Mouse (Mus musculus): ENCODE measurements around the gene Sirt7.

The Sirt7 gene

DNA sequence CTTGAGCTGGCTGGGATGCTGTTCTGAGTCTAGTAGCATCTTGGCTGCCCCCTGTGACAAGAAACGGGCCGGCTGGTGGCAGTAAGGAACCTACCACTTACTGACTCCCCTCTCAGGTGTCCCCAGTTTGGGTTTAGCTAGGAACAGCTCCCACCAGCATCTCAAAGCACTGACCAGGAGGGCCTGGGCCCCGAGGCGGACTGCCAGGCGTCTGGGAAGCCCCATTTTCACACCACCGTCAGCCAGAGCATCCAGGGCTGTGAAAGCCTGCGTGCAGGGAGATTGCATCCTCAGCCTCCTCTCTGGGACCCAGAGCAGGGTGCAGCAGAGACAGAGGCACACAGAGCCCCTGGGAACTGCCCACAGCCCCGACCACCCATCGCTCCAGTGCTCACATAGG, 16.2 kb upstream of the Sirt7 start:
- DNase-seq (ENCODE audit: low spot score): no peak

DNA sequence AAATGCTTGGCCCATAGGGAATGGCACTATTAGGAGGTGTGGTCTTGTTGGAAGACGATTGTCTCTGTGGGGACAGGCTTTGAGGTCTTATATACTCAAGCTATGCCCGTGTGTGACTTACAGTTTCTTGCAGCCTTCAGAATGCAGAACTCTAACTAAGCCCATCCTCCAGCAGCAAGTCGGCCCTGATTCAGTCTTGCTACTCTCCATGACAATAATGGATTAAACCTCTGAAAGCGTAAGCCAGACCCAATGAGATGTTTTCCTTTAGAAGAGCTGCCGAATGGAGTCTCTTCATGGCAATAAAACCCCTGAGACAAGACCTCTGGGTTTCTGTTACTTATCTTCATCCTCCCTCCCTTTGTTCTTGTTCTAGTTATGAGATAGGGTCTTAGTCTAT, 9.8 kb upstream of the Sirt7 start:
- no peak for DNase-seq (ENCODE audit: low spot score)

DNA sequence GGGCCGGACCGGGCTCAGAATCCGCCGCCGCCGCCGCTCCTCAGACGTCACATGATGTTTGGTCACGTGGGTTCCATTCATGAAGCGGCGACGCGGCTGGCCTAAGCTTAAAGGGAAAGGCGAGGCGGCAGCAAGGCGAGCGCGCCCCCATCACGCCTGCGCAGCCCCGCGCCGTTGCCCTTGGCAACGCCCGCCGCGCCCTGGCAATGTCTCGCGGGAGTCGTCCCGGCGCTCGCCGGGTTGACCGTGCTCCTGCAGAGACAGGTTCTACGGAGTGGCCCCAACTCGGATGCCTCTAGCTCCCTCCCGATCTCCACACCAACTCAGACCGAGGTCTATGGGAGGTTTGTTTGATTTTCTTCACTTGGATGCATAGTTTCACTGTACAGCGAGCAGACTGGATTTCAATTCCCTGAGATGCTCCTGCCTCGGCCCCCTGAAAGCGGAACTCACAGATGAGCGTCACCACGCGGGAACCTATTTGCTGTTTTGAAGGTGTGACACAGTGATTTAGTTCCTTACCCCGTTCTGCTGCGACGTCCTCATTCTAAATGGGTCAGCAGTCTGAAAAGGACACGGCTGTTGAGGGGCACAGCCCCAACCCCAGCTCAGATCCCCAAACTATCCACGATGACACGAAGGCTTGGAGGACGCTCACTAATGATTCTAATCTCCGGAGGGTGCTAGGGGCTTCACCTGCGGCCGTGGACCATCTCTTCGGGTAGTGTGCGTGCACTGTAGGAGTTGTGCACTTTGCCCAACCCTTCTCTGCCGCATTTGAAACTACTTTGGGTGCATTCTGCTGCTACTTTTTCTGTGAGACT, 8.7 kb upstream of the Sirt7 start, which contains the start of gene Mafg:
Gene Mafg (minus strand): TSS at position 81 of the 824 bp plus-strand sequence.
- peak; percentile 97 for DNase-seq (ENCODE audit: low spot score)

DNA sequence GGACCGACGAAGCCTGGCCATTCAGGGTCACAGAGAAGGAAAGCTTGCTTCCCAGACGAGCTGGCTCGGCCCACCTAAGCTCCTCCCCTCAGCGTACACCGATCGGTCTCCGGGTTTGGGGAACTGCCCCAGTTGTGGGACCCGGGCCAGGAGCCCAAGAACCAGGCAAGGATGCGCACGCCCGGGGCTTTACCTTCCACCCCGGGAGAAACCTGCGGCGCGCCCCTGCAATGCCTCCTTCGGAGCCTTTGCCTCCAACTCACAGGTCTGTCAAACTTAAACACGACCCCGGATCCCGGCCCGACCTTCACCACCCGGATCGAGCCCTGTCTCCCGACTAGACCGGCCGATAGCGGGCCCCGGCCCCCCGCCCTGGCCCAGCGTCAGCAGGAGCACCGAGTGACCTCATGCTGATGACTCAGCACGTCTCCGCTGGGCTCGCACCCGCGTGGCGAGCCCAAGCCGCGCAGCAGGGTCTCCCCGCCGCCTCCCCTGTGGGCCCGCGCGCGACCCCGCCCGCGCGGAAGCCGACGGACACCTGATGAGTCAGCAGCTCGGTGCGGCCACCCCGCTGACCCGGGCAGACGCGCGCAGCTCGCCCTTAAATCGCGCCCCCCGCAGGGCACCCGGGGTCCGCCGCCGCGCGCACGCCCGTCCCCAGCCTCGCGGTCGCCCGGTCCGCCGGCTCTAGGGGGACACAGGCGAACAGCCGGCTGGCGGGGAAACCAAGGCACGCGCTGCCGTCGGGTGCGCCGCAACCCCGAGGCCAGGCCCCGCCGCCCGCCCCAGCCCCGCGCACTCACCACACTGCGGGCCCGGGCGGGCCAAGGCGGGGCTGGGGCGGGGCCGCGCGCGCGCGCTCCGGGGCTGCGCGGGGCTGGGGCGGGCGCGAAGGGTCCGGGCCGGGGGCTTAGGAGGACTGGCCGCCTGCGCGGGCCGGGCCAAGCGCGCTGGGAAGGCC, 7.8 kb upstream of the Sirt7 start:
- DNase-seq (ENCODE audit: low spot score): peak; percentile 83

DNA sequence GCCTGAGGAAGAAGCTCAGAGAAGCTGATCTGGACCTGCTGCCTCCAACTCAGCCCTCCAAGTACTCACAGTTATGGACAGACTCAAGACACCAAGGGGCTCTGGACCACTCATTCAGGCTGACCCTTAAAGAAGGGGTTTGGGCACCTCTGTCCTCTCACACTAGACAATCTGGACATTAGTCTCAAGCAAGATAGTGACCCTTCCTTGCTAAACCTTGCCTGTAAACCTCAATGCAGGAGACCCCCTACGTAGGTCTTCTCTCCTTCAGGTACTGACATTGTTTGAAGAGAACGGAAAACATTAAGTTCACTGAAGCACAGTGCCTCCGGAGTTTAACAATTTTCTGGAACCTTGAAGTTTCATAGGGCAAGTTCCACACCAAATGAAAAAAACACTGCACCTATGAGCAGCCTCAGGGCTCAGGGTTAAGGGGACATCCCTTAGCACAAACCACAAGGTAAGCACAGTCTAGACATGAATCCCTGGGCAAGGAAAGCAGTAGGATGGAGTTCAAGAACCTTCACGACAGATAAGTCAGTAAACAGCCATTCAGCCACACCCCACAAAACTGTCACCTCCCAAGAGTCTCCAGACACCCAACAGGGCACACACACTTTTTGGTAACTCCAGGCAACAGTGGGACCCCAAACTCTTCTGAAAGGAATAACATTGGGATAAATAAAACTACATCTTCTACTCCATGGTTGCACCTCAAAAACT, 6.8 kb upstream of the Sirt7 start:
- DNase-seq (ENCODE audit: low spot score): peak; percentile 29

DNA sequence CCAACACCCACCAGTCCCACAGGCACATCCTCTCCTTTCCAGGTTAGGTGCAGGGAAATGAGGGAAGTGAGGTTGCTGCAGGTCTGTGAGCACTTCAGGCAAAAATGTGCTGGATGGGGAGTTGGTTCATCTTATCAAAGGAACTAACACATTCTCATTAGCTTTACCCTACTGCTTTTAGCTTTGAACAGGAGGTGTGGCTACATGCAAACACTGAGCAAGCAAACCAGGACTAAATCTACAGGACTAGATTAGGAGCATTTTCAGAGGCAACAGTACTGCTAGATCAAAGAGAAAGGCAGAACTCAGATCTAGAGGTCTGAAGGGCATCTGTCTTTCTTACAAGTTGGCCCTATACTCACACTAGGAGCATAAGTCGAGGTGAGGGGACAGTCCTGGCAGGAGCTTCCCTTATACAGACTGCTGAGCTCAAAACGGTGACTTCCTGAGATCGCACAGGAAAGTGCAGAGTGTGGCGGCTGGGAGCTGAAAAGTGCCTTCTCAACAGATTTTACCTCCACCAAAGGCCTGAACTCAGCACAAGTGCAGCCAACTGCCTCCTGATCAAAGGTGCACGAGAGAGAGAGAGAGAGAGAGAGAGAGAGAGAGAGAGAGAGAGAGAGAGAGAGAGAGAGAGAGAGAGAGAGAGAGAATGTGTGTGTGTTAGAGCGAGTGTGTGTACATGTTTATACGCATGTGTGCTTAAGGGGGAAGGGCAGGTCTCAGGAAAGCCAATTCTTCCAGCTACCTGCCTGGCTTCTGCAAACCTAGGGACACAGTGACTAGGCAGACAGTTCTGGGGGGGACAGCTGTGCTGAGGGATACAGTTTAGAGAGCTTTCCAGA, 6.1 kb upstream of the Sirt7 start:
- DNase-seq (ENCODE audit: low spot score): peak; percentile 27

DNA sequence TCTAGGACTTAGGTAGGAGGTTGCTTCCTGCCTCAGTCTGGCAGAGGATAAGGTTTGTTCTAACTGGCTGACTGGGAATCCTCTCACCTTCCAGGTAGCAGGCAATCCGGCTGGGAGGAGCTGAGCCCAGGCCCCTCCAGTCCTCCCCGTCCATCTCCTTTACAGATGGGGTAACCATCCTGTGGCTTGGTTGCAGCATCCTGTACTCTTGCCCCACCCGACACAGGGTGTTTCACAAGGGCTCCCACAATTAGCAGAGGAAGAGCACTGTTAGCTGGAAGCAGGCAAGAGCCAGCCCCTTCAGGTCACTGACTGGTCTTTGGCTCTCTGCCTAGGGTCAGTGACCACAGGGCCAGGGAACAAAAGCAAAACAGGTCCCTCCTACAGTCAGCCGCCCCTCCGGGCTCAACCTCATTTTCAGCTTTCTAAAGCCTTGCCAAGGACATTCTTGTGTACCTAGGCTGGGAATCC, 5.4 kb upstream of the Sirt7 start:
- peak; percentile 54 for DNase-seq (ENCODE audit: low spot score)

DNA sequence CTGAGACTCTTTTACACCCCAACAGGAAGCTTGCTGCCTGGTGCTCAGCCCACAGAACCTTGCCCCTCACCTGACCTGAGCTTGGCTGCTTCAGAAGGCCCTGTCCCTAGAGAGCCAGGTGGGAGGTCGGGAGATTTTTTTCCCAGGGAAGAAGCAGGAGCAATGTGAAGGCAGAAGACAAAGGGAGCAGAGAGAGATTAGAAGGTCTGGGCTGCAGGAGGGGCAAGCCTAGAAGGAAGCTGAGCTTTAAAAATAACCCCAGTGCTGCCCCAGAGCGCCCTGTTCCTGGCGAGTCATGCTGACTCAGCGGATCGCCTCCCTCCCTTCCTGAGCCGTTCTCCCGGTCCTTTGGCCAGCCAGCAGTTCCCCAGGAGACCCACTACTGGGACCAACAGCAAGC, 4.9 kb upstream of the Sirt7 start:
- DNase-seq (ENCODE audit: low spot score): peak; percentile 48

DNA sequence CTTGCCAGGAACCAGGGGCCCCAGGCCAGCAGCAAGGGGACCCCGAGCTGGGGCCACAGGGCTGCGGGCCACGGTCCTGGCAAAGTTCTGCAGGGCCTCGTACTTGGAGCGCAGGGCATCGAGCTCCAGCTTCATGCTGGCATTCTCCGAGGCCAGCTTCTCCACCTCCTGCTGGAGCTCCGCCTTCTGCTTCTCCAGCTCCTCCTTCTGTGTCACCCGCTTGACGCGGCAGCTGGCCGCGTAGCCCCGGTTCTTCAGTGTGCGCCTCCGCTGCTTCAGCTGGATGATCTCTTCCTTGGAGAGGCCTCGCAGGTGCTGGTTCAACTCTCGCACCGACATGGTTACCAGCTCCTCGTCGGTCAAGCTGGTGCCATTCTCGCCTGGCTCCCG, 4.3 kb upstream of the Sirt7 start:
- no peak for DNase-seq (ENCODE audit: low spot score)

DNA sequence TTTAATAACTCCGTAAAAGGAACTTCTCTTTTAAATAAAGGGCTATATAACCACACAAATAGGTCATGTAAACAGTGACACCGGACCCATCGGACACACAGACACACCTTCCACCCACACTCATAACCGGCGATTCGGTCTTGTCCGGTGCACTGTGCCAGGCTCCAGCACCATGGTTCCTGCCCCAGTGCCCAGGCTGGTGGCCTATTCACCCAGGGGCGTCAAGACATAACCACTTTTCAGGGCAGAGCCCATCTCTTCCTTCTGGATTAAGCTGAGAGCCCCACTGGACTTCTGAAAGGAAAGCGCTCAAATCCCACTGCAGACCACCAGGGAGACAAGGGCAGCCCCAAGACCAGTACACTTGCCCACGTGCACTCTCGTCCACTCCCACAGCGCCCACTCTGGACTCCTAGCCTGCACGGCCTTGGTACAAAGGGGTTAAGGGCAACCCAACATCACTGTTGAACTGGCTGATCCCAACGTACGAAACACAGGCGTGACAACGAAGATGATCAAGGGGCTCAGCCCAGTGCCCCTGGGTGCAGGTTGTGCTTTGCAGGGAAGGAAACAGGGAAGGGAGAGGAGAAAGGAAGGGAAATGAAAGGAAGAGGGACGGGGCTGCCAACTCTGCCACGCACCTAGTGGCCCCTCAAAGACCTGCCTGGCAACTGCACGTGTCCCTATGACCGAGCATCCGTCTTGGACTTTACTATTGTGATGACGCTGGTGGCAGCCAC, 3.7 kb upstream of the Sirt7 start:
- no peak for DNase-seq (ENCODE audit: low spot score)

DNA sequence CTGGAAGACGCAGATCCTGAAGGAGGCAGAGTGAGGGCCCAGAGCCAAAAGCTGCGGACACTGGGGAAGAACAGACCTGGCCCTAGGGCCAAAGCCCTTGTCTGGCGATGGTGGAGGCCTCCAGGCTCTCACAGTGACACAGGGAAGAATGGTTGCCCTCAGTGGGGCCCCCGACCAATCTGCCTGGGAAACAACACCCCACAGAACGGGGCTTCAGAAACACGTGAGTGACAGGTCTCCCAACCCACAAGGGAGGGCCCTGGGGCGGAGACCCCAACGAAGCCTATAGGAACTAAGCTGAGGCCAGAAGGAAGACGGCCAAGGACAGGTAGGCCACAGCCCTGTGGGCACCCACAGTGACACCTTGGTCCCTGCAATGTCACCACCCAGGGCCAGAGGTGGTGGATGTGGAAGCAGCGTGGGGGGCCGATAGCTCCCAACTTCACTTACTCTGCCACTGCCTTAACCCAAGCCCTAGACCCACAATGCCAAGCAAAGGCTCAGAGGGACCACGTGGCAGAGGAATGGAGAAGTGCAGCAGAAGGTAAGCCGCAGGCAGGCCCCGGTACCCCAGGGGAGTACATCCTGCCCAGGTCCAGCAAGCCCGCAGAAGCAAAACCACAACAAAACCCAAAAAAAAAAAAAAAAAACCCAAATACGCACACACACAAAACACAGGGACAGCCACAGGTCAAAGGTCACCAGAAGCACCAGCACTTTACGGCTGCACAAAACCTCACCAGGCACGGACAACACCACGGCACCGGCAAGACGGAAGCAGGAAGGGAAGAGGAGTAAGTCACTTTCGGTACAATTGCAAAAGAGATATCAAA, 2.6 kb upstream of the Sirt7 start:
- DNase-seq (ENCODE audit: low spot score): no peak

DNA sequence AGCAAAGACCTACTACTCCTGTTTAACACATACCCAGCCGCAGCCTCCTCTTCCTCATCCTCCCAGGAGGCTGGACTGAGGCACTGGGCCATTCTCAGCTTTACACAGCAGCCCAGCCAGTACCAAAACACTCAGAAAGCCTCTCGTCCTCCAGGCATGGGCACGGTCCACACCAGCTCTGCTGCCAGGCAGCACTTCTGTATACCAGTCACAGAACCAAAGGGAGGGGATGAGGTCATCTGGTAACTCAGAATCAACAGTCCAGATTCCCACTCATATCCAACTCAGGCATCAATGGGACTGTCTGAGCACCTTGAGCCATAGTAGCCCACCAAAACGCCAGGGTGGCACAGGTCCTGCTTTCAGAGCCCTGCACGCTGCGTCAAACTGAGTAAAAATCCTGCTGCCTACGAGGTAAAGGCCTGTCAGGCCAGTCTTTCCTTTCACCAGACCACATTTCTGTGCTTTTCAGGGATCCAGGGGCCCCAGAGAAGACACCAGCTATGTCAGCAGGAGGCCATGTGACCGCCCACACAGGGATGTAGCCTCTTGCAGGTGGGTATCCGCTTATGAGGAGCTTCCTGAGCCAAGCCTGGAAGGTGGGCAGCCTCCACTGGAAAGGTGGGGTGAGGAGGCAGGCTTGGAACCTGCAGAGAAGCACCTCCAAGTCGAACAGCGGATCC, 1.9 kb upstream of the Sirt7 start:
- DNase-seq (ENCODE audit: low spot score): no peak

DNA sequence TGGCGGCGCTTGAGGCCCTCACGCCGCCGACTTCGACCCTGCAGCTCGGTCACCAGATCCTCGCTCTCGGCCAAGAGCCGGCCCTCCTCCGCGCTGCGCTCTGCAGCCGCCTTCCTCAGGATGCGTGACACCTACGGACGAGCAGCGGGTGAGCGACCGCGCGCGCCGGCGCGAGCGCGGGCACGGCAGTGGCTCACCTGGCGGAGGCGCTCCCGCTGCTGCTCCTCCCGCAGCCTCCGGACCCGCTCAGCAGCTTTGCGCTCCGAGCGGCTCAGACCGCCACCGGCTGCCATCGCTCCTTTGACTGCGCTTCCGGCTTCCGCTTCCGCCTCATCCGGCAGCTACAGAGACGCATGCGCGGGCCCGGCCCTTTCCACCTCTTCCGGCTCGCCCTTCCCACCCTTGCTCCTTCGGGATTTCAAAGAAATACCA, 344 bp downstream of the Sirt7 start:
- DNase-seq (ENCODE audit: low spot score): peak; percentile 87

DNA sequence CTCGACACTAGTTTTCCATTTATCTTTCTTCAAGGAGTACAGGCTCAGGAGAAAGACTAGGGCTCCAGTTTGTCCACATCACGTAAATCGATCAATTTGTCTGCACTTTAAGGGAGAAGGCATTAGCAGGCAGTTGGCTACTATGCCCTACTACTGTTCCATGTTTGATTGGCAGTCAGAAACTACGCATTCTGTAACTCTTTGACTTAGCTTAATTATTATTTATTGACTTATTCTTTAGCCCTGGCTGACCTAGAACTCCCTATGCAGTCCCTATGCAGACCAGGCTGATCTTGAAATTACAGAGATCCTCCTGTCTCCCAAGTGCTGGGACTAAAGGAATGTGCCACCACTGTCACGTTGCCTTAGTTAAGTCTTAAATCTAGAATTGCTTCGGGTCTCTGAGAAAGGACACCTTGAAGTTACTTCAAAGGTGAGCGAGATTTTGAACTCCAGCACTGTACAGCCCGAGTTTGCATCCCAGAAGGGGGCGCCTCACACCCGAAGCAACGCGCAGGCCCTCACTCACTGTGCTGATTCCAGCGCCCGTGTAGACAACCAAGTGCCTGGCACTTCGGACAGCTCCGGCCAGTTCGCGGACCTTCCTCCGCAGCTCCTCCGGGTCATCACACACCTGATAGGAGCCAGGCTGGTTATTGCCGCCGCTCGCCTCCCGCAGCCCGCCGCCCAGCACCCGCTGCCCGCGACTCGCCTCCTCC, 920 bp downstream of the Sirt7 start:
- peak; percentile 79 for DNase-seq (ENCODE audit: low spot score)

DNA sequence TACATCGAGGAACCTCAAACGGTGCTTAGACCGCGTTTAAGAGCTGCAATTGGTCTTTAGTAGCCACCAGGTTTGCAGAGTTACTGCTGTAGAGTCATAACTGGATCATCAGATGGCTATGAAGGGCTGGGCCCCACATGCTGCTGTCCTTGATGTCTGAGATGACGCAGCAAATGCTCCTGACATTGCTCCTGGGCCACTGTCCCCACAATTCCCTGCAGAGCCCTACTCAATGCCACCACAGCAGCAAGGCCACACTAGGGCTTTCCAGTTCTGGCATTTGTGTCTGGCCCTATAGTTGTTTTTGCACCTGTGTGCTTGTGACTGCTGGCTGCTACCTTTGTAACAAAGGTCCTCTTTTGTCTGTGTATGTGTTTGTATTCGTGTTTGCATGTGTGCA, 2.2 kb downstream of the Sirt7 start:
- DNase-seq (ENCODE audit: low spot score): no peak

DNA sequence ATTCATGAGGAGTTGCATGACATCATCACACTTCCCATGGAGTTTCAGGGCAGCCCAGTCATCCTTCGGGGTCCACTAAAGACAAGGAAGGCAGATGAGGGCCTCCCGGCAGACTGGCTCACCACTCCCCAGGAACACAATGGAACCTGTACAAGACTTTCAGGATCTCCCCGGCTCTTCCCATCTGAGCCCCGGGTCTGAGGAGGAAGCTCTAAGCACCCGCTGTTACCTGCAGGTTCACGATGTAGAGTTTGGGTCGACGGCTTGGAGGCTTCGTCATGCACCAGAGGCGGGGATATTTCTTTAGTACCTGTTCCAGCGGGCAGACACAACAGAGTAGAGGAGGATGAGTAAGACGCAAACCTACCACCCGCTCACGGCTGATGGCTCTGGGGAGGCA, 4.8 kb downstream of the Sirt7 start:
- no peak for DNase-seq (ENCODE audit: low spot score)

DNA sequence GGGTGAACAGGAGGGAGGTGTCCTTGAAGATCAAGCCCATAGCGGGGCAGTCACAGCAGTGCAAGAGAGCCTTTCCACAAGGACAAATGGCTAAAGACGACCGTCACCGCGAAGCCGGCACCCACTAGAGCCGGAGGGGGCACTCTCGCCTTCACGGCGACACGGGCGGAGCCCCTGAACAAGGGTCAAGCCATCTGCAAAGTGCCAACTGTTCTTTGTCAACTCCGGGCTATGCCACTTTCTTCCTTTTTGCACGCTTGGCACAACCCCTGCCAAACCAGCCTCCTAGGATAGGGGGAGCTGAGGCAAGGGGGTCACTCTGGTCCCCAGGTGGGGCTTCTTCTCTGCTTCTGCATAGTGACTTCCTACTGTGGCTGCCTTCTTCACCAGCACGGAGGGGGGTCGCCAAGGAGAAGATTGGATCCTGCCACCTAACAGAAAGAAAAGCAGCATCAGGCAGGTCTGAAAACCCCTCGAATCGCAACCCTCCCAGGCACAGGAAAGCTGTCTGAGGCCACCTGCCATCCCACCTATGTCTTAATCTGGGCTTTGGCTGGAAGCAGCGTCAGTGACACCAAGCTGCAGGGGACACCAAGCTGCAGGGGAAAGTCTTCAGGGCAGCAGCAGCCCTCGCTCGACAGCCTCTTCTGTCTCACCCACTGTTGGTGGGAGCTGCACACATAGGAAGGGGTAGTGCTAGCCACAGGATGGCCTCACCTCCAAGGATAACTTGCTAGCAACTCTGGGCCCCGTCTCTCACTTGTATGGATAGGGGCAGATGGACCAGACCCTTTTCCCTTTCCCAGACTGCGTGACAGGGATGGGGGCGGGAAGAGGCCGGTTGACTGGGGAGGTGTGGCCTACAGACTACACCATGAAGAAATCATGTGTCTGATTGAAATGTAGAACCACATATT, 6.2 kb downstream of the Sirt7 start:
- DNase-seq (ENCODE audit: low spot score): no peak

All from adipocyte (in vitro differentiated cells).